Mouse (Mus musculus) megakaryocyte, embryonic 14.5 days (primary cell): ENCODE data around the gene Herpud1. TPM values are rescaled to one million over a fixed set of nuclear protein-coding genes. Genes with fewer than 3 reads are reported as not detected.

Source experiments
- H3K27me3 ChIP-seq: replicated peaks from 2 replicates; pipeline ENCODE3; 2012; ENCODE audit warnings: inconsistent platforms
- H3K36me3 ChIP-seq: replicated peaks from 2 replicates; pipeline ENCODE3; 2012; ENCODE audit warnings: low read length, inconsistent platforms, mixed read lengths
- H3K4me1 ChIP-seq: 2 replicates; pipeline ENCODE4 v1.6.1; 2012; ENCODE audit warnings: inconsistent platforms
- H3K4me3 ChIP-seq: replicated peaks from 2 replicates; pipeline ENCODE3; 2012; ENCODE audit warnings: moderate library complexity, mild to moderate bottlenecking, inconsistent platforms
- H3K9me3 ChIP-seq: 2 replicates; pipeline ENCODE4 v1.6.1; 2012; ENCODE audit warnings: inconsistent platforms
- FLI1 ChIP-seq: IDR thresholded peaks from 2 replicates; pipeline ENCODE4 v1.6.1; 2012; ENCODE audit warnings: low read length, inconsistent platforms, mixed read lengths
- GATA1 ChIP-seq: IDR thresholded peaks from 3 replicates; pipeline ENCODE4 v1.6.1; 2012; ENCODE audit warnings: mixed read lengths, low read length, inconsistent platforms, borderline replicate concordance
- polyA plus RNA-seq: library from polyadenylated mRNA; stranded (reverse); fragments of >175 nt; gene quantifications from 2 replicates; pipeline ENCODE4 v1.2.3, GENCODE M21; 2012; ENCODE audit warnings: low replicate concordance; ENCODE audit not compliant: insufficient read depth

The Herpud1 gene
- polyA plus RNA-seq, 1 experiment = 188 TPM

- Histone ChIP-seq H3K9me3 (no peaks in the 10 kb centered on the region), H3K27me3 (peaks cover 21% of the 10 kb centered on the region), H3K4me3 (no peak overlapping the region), H3K4me1 (peaks cover 12% of the 10 kb centered on the region), H3K36me3 (no peaks in the 10 kb centered on the region)
- no peak for TF ChIP-seq GATA1
- TF ChIP-seq FLI1 = no peak
Measured at GRCm38 (mm10) chr8:94439691-94440090, 53.5 kb downstream of the Herpud1 start.

GRCm38 (mm10) chr8:94440389-94440788 lies 54.2 kb downstream of the Herpud1 start:
- no peaks in the 10 kb centered on the region for H3K36me3 ChIP-seq
- no peak overlapping the region for H3K4me3 ChIP-seq
- H3K27me3 ChIP-seq = peaks cover 28% of the 10 kb centered on the region
- TF ChIP-seq GATA1 (no peak), FLI1 (no peak)
- no peaks in the 10 kb centered on the region for H3K9me3 ChIP-seq
- peaks cover 11% of the 10 kb centered on the region for H3K4me1 ChIP-seq

GRCm38 (mm10) chr8:94441686-94442085 lies 55.4 kb downstream of the Herpud1 start:
- no peak for TF ChIP-seq FLI1
- TF ChIP-seq GATA1 = no peak
- Histone ChIP-seq H3K27me3 (peaks cover 29% of the 10 kb centered on the region), H3K4me1 (peaks cover 9% of the 10 kb centered on the region), H3K36me3 (no peaks in the 10 kb centered on the region), H3K4me3 (no peak overlapping the region), H3K9me3 (no peaks in the 10 kb centered on the region)

DNA sequence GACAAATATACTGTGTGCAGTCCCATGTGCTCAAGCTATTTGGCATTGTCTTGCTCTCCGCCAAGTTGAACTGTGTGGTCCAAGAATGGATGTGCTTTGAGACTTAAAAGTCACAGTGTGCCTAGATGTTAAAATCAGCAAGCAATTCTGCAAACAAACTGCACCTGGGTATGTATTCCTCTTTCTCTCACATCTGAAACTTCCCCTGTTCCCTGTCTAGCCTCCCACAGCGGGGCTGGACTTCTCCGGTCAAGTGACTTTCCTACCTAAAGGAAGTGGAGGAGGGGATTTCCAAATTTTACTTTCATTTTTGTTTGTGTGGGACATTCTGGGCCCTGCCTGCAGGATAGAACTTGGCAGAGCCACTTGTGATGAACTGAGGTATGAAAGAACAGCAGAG lies 56.9 kb downstream of the Herpud1 start:
- H3K27me3 ChIP-seq = peaks cover 29% of the 10 kb centered on the region
- TF ChIP-seq GATA1 (no peak), FLI1 (no peak)
- H3K4me1 ChIP-seq = peaks cover 9% of the 10 kb centered on the region
- no peaks in the 10 kb centered on the region for H3K9me3 ChIP-seq
- H3K4me3 ChIP-seq = no peak overlapping the region
- H3K36me3 ChIP-seq = no peaks in the 10 kb centered on the region

DNA sequence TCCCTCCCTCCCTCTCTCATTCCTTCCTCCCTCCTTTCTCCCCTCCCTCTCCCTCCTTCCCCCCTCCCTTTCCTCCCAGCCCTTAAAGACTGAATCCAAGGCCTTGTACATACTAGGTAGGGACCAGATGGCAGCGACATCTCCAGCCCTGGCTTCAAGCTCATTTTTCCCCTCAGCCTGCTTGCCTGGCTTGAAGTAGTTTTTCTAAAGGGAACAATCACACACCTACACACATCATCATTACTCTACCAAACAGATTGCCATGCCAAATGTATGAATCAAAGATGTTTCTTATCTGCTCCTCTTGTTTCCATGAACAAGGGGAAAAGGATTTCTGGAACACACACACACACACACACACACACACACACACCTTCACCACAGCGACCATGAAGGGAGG lies 58.2 kb downstream of the Herpud1 start:
- H3K27me3 ChIP-seq = peaks cover 28% of the 10 kb centered on the region
- H3K4me1 ChIP-seq = peaks cover 9% of the 10 kb centered on the region
- TF ChIP-seq FLI1 (no peak), GATA1 (no peak)
- H3K4me3 ChIP-seq = no peak overlapping the region
- H3K36me3 ChIP-seq = no peaks in the 10 kb centered on the region
- H3K9me3 ChIP-seq = no peaks in the 10 kb centered on the region

Other genes starting within 250 kb of the Herpud1 start
- gene Mt4, start 249.2 kb upstream of the Herpud1 start, polyA plus RNA-seq = not detected in 2 replicates
- gene Mt3, start 233.8 kb upstream of the Herpud1 start, polyA plus RNA-seq = not detected in 2 replicates
- 368 and 523 TPM in 2 replicates for gene Mt2, start 213.8 kb upstream of the Herpud1 start, polyA plus RNA-seq
- gene Mt1, start 207.4 kb upstream of the Herpud1 start, polyA plus RNA-seq = 627 and 878 TPM in 2 replicates
- gene Nup93, start 171.9 kb upstream of the Herpud1 start, polyA plus RNA-seq = 3.1 and 3.3 TPM in 2 replicates
- gene Slc12a3, start 57.2 kb upstream of the Herpud1 start, polyA plus RNA-seq = not detected in 2 replicates
- gene Nlrc5, start 47.9 kb downstream of the Herpud1 start, polyA plus RNA-seq = 0.21 and 3.4 TPM in 2 replicates
- gene Cpne2, start 146.6 kb downstream of the Herpud1 start, polyA plus RNA-seq = 11.4 and 13.6 TPM in 2 replicates
- 0.56 and 3.4 TPM in 2 replicates for gene Rspry1, start 215.5 kb downstream of the Herpud1 start, polyA plus RNA-seq
- 11.1 and 44.5 TPM in 2 replicates for gene Fam192a, start 215.6 kb downstream of the Herpud1 start, polyA plus RNA-seq